Mouse (Mus musculus) G1E (cell line): ENCODE measurements around the gene Aars2.

Experiments
- CTCF ChIP-seq: IDR thresholded peaks from 2 replicates; pipeline ENCODE4 v1.5.1; 2012; ENCODE audit warnings: low read depth, low read length, inconsistent platforms, mixed read lengths
- GATA1 ChIP-seq: IDR thresholded peaks from 2 replicates; pipeline ENCODE4 v1.6.1; 2012; ENCODE audit warnings: borderline replicate concordance, low read length, inconsistent platforms, mixed read lengths
- POLR2AphosphoS5 ChIP-seq: IDR thresholded peaks from 2 replicates; pipeline ENCODE4 v1.6.1; 2012; ENCODE audit warnings: low read depth, low read length, inconsistent platforms; ENCODE audit not compliant: insufficient replicate concordance
- TAL1 ChIP-seq: conservative IDR thresholded peaks from 2 replicates; pipeline ENCODE4 v1.6.1; 2012; ENCODE audit warnings: low read depth, low read length, inconsistent platforms, mixed read lengths

GRCm38 (mm10) chr17:45532896-45533295 is 26.3 kb downstream of the Aars2 start:
- TF ChIP-seq CTCF (no peak), TAL1 (no peak), GATA1 (no peak), POLR2AphosphoS5 (no peak)
